Mouse (Mus musculus) embryonic facial prominence, embryonic 11.5 days (tissue): ENCODE results near the gene Slc35a2. TPM values are rescaled to one million over a fixed set of nuclear protein-coding genes. Genes with fewer than 3 reads are reported as not detected.

Experiments used
- ATAC-seq: fragments of 200-750 bp; cut with Nextera tagmentation; replicated peaks from 2 replicates; pipeline ENCODE4 v1.8.0; 2017; ENCODE audit warnings: low read depth; ENCODE audit not compliant: insufficient number of reproducible peaks, low FRiP score, low TSS enrichment
- DNase-seq: peaks from one replicate; pipeline ENCODE4 v3.0.0-alpha.2; 2015; ENCODE audit warnings: low spot score
- H3K27ac ChIP-seq: fragments of 300-500 bp; sonication (generic); replicated peaks from 2 replicates; pipeline ENCODE4 v1.5.1; 2014; ENCODE audit warnings: mild to moderate bottlenecking, low read depth, low read length, control low read depth
- H3K27me3 ChIP-seq: fragments of 300-500 bp; sonication (generic); 2 replicates; pipeline ENCODE4 v1.6.1; 2014; ENCODE audit warnings: mild to moderate bottlenecking, low read length, moderate library complexity, mixed read lengths; ENCODE audit not compliant: control insufficient read depth, insufficient read depth
- H3K36me3 ChIP-seq: fragments of 300-500 bp; sonication (generic); replicated peaks from 2 replicates; pipeline ENCODE4 v1.6.1; 2014; ENCODE audit warnings: low read depth, mild to moderate bottlenecking, low read length, moderate library complexity, mixed read lengths; ENCODE audit not compliant: control insufficient read depth, insufficient read depth
- H3K4me1 ChIP-seq: fragments of 300-500 bp; sonication (generic); 2 replicates; pipeline ENCODE4 v1.6.1; 2014; ENCODE audit warnings: low read length, mixed read lengths; ENCODE audit not compliant: control insufficient read depth, insufficient read depth
- H3K4me2 ChIP-seq: fragments of 300-500 bp; sonication (generic); 2 replicates; pipeline ENCODE4 v1.6.1; 2014; ENCODE audit warnings: low read depth, mild to moderate bottlenecking, control low read depth, low read length, moderate library complexity
- H3K4me3 ChIP-seq: fragments of 300-500 bp; sonication (generic); 2 replicates; pipeline ENCODE4 v1.5.1; 2014; ENCODE audit warnings: low read depth, low read length, control low read depth
- H3K9ac ChIP-seq: fragments of 300-500 bp; sonication (generic); replicated peaks from 2 replicates; pipeline ENCODE4 v1.6.1; 2014; ENCODE audit warnings: mild to moderate bottlenecking, control low read depth, low read length
- H3K9me3 ChIP-seq: fragments of 300-500 bp; sonication (generic); replicated peaks from 2 replicates; pipeline ENCODE4 v1.6.1; 2016; ENCODE audit warnings: mild to moderate bottlenecking, low read length, inconsistent platforms, mixed read lengths; ENCODE audit not compliant: control insufficient read depth
- WGBS: fragments of 180-500 bp; shearing (Covaris S2); extraction: QIAGEN DNeasy Blood & Tissue Kit; methylation state at CpG from one replicate; pipeline ENCODE4 v1.1.7; 2014; 5-methylcytosine and 5-hydroxymethylcytosine counted together
- polyA plus RNA-seq: library from polyadenylated mRNA; unstranded; fragments of >200 nt; fragmentation: Nextera tagmentation; extraction: Ambion mirVana; gene quantifications from 2 replicates; pipeline ENCODE4 v1.2.1, GENCODE M21; 2014

The Slc35a2 gene
- polyA plus RNA-seq, 1 experiment from 2014 or later: 6.8 TPM

DNA sequence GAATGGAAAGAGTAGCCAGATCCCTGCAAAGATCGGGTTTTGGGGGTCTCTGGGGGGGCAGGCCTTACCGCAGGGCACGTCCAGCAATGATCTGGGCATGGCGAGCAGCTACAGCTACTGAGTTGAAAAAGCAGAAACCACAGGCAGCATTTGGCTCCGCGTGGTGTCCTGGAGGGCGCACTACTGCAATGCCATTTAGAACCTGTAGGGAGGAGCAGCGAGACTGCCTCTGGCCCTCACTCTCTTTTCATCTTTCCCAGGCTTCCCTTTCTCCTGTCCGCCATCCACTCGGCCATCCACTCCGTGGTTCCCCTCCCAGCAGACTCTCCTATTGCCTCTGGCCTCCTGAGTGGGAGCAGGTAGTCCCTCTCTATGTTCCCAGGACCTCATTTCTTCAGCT, 53.0 kb downstream of the Slc35a2 start:
- WGBS: 58% methylated on average over 11 of the region's 11 CpGs
- Histone ChIP-seq H3K4me3 (no peak overlapping the region), H3K4me1 (no peaks in the 10 kb centered on the region), H3K27ac (no peak overlapping the region), H3K9ac (no peak overlapping the region), H3K36me3 (no peaks in the 10 kb centered on the region), H3K27me3 (no peaks in the 10 kb centered on the region), H3K4me2 (no peak overlapping the region), H3K9me3 (no peaks in the 10 kb centered on the region)
- DNase-seq: no peak
- ATAC-seq: no peak

DNA sequence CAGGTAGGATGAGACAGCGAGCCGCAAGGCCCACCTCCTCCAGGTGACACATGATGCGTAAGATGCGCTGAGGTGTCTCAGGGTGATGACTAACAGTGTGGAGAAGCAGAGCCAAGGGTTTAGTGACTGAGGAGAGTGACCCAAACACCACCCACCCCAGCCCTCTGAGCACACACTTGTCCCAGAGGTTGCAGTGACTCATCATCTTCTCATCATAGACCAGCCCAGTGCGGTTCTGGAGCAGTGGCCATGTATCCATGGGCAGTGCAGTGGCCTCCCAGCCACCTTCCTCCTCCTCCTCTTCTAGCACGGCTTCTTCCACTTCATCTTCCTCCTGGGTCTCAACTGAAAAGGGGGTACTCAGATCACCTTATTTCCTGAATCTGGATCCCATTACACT, 53.8 kb downstream of the Slc35a2 start:
- Histone ChIP-seq H3K9me3 (no peaks in the 10 kb centered on the region), H3K36me3 (no peaks in the 10 kb centered on the region), H3K27me3 (no peaks in the 10 kb centered on the region), H3K27ac (no peak overlapping the region), H3K4me3 (no peak overlapping the region), H3K9ac (no peak overlapping the region), H3K4me2 (no peak overlapping the region), H3K4me1 (no peaks in the 10 kb centered on the region)
- 90% methylated on average over 6 of the region's 6 CpGs for WGBS
- ATAC-seq: no peak
- no peak for DNase-seq

Other genes with a start within 250 kb of the Slc35a2 start
- gene Syp, start 245.6 kb upstream of the Slc35a2 start, polyA plus RNA-seq: 5.3 and 5.8 TPM in 2 replicates
- gene Prickle3, start 226.8 kb upstream of the Slc35a2 start, polyA plus RNA-seq: 2.6 and 2.9 TPM in 2 replicates
- 56.3 TPM in 2 replicates for gene Plp2, start 212.6 kb upstream of the Slc35a2 start, polyA plus RNA-seq
- 0.10 and 0.15 TPM in 2 replicates for gene Magix, start 202.8 kb upstream of the Slc35a2 start, polyA plus RNA-seq
- gene Gpkow, start 186.9 kb upstream of the Slc35a2 start, polyA plus RNA-seq: 42.2 and 44.2 TPM in 2 replicates
- 17.3 and 22.6 TPM in 2 replicates for gene Wdr45, start 169.7 kb upstream of the Slc35a2 start, polyA plus RNA-seq
- gene Gm45208, start 161.8 kb upstream of the Slc35a2 start, polyA plus RNA-seq: not detected in 2 replicates
- gene Praf2, start 155.6 kb upstream of the Slc35a2 start, polyA plus RNA-seq: 85.4 and 88.7 TPM in 2 replicates
- gene Ccdc120, start 133.1 kb upstream of the Slc35a2 start, polyA plus RNA-seq: 14.5 and 20.2 TPM in 2 replicates
- 16.2 and 16.5 TPM in 2 replicates for gene Tfe3, start 121.5 kb upstream of the Slc35a2 start, polyA plus RNA-seq
- 35.6 and 35.9 TPM in 2 replicates for gene Gripap1, start 94.3 kb upstream of the Slc35a2 start, polyA plus RNA-seq
- 0.86 and 1.2 TPM in 2 replicates for gene Kcnd1, start 61.7 kb upstream of the Slc35a2 start, polyA plus RNA-seq
- gene Otud5, start 42.7 kb upstream of the Slc35a2 start, polyA plus RNA-seq: 36.4 and 37.1 TPM in 2 replicates
- gene Pim2, start 5.8 kb upstream of the Slc35a2 start, polyA plus RNA-seq: 4.9 and 6.4 TPM in 2 replicates
- gene Pqbp1, start 15.2 kb downstream of the Slc35a2 start, polyA plus RNA-seq: 146 and 149 TPM in 2 replicates
- 162 and 172 TPM in 2 replicates for gene Timm17b, start 15.3 kb downstream of the Slc35a2 start, polyA plus RNA-seq
- gene Gm10491, start 23.8 kb downstream of the Slc35a2 start, polyA plus RNA-seq: not detected in 2 replicates
- not detected in 2 replicates for gene Gm10490, start 25.5 kb downstream of the Slc35a2 start, polyA plus RNA-seq
- gene Pcsk1n, start 35.8 kb downstream of the Slc35a2 start, polyA plus RNA-seq: 4.9 and 5.3 TPM in 2 replicates
- gene Eras, start 44.6 kb downstream of the Slc35a2 start, polyA plus RNA-seq: not detected in 2 replicates
- 38.0 and 43.9 TPM in 2 replicates for gene Hdac6, start 63.9 kb downstream of the Slc35a2 start, polyA plus RNA-seq
- 4.0 and 5.0 TPM in 2 replicates for gene Gata1, start 94.0 kb downstream of the Slc35a2 start, polyA plus RNA-seq
- gene Glod5, start 134.5 kb downstream of the Slc35a2 start, polyA plus RNA-seq: not detected in 2 replicates
- 86.7 and 88.3 TPM in 2 replicates for gene Suv39h1, start 190.7 kb downstream of the Slc35a2 start, polyA plus RNA-seq
- 0.42 and 0.48 TPM in 2 replicates for gene Was, start 206.5 kb downstream of the Slc35a2 start, polyA plus RNA-seq
- 15.1 and 15.9 TPM in 2 replicates for gene Wdr13, start 248.9 kb downstream of the Slc35a2 start, polyA plus RNA-seq